Mouse (Mus musculus) hindbrain, postnatal 0 days (tissue): ENCODE data around the gene Clec2d. TPM values are rescaled to one million over a fixed set of nuclear protein-coding genes. Genes with fewer than 3 reads are reported as not detected.

Source experiments
- ATAC-seq: fragments of 200-750 bp; cut with Nextera tagmentation; 2 replicates; pipeline ENCODE4 v1.8.0; 2017; ENCODE audit warnings: mild to moderate bottlenecking, moderate TSS enrichment, moderate library complexity
- DNase-seq: peaks from one replicate; pipeline ENCODE4 v3.0.0-alpha.2; 2015; ENCODE audit warnings: low spot score
- H3K27ac ChIP-seq: fragments of 300-500 bp; sonication (generic); 2 replicates; pipeline ENCODE4 v1.5.1; 2014; ENCODE audit warnings: mild to moderate bottlenecking
- H3K27me3 ChIP-seq: fragments of 300-500 bp; sonication (generic); 2 replicates; pipeline ENCODE4 v1.6.1; 2014; ENCODE audit warnings: low read length, mixed read lengths; ENCODE audit not compliant: insufficient read depth
- H3K36me3 ChIP-seq: fragments of 300-500 bp; sonication (generic); 2 replicates; pipeline ENCODE4 v1.6.1; 2014; ENCODE audit warnings: low read length, mixed read lengths; ENCODE audit not compliant: insufficient read depth
- H3K4me1 ChIP-seq: fragments of 300-500 bp; sonication (generic); 2 replicates; pipeline ENCODE4 v1.6.1; 2014; ENCODE audit warnings: antibody characterized with exemption, low read length, mixed read lengths; ENCODE audit not compliant: insufficient read depth
- H3K4me2 ChIP-seq: fragments of 300-500 bp; sonication (generic); 2 replicates; pipeline ENCODE4 v1.6.1; 2014; ENCODE audit warnings: low read depth, mild to moderate bottlenecking, low read length, moderate library complexity, mixed read lengths
- H3K4me3 ChIP-seq: fragments of 300-500 bp; sonication (generic); 2 replicates; pipeline ENCODE4 v1.5.1; 2014; ENCODE audit warnings: low read length
- H3K9ac ChIP-seq: fragments of 300-500 bp; sonication (generic); replicated peaks from 2 replicates; pipeline ENCODE4 v1.6.1; 2014; ENCODE audit warnings: mild to moderate bottlenecking, low read length, moderate library complexity, mixed read lengths
- H3K9me3 ChIP-seq: fragments of 300-500 bp; sonication (generic); 2 replicates; pipeline ENCODE4 v1.6.1; 2016; ENCODE audit warnings: low read length, mixed read lengths
- CTCF ChIP-seq: IDR thresholded peaks from 2 replicates; pipeline ENCODE4 v1.5.1; 2016; ENCODE audit warnings: antibody characterized with exemption, control low read depth, low read depth
- WGBS: fragments of 180-500 bp; shearing (Covaris S2); extraction: QIAGEN DNeasy Blood & Tissue Kit; methylation state at CpG from one replicate; pipeline ENCODE4 v1.1.7; 2014; 5-methylcytosine and 5-hydroxymethylcytosine counted together
- polyA plus RNA-seq: library from polyadenylated mRNA; unstranded; fragments of >200 nt; fragmentation: Nextera tagmentation; extraction: Ambion mirVana; gene quantifications from 2 replicates; pipeline ENCODE4 v1.2.1, GENCODE M21; 2015
- total RNA-seq: library from RNA; depleted of rRNA; stranded (reverse); fragments of >200 nt; gene quantifications from 2 replicates; pipeline ENCODE4 v1.2.3, GENCODE M21; 2014

Gene Clec2d
- total and polyA plus RNA-seq, 2 experiments from 2014 or later: 10.5 TPM; not detected in 1

DNA sequence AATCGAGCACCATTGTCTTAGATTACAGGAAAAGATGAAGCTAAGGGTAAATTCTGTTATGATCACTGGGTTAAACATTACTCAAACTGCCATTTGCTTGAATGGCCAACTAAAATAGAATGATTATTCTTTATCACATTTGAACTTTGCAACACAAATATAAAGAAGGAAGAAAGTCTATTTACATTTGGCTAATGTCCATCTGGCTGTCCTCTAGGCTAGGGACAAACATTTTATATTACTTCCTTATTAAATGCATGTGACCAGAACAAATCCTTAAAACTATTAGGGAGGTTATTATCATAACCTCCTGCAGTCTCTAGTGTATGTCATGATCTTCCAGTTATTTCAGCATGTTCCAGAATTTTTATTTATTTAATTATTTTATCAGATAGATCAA, 33.1 kb downstream of the Clec2d start:
- H3K27ac ChIP-seq: no peak overlapping the region
- no peaks in the 10 kb centered on the region for H3K9me3 ChIP-seq
- ATAC-seq (no peak), DNase-seq (no peak)
- no peaks in the 10 kb centered on the region for H3K4me1 ChIP-seq
- 72% methylated on average over 1 of the region's 1 CpGs for WGBS
- no peak overlapping the region for H3K4me2 ChIP-seq
- no peak for TF ChIP-seq CTCF
- H3K27me3 ChIP-seq: no peaks in the 10 kb centered on the region
- H3K9ac ChIP-seq: no peak overlapping the region
- no peak overlapping the region for H3K4me3 ChIP-seq
- no peaks in the 10 kb centered on the region for H3K36me3 ChIP-seq

DNA sequence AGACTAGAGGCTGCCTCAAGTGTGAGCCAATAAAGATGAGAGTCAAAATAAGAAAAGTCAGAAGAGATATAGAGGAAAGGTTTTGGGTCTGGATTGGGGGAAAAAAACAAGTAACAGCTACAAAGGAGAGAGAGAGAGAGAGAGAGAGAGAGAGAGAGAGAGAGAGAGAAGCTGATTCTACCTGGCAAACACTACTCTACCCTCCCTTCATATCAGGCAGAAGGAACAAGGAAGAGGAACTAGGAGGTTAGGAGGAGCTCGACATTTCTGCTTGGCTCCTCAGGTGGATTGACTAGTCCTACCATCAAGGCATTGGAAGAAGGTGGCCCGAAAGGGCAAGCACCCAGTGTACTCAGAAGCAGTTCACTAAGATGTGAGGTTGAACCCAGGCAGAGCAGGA, 33.8 kb downstream of the Clec2d start:
- no peaks in the 10 kb centered on the region for H3K36me3 ChIP-seq
- no peak overlapping the region for H3K27ac ChIP-seq
- no peak overlapping the region for H3K9ac ChIP-seq
- no peaks in the 10 kb centered on the region for H3K9me3 ChIP-seq
- no peaks in the 10 kb centered on the region for H3K27me3 ChIP-seq
- DNase-seq (no peak), ATAC-seq (no peak)
- no peak overlapping the region for H3K4me2 ChIP-seq
- H3K4me3 ChIP-seq: no peak overlapping the region
- WGBS: 87% methylated on average over 2 of the region's 2 CpGs
- TF ChIP-seq CTCF: no peak
- H3K4me1 ChIP-seq: no peaks in the 10 kb centered on the region

DNA sequence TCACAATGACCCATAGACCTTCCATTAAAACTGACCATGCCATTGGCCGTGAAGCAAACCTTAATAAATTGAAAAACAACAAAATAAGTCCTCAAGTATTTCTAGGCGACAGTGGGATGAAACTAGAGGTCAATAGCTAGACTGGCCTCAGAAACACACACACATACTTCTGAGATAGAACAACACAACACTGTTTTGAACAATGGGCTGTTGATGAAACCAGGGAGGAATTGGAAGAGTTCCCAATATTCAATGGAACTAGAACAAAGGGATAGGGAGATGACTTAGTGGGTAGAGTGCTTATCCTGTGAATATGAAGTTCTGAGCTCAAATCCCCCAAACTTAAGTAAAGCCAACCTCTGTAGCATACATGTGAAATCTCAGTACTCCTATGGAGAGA, 34.6 kb downstream of the Clec2d start:
- no peaks in the 10 kb centered on the region for H3K9me3 ChIP-seq
- TF ChIP-seq CTCF: no peak
- WGBS: 74% methylated on average over 2 of the region's 2 CpGs
- ATAC-seq (no peak), DNase-seq (no peak)
- H3K27me3 ChIP-seq: no peaks in the 10 kb centered on the region
- H3K4me2 ChIP-seq: no peak overlapping the region
- H3K27ac ChIP-seq: no peak overlapping the region
- H3K9ac ChIP-seq: no peak overlapping the region
- H3K4me3 ChIP-seq: no peak overlapping the region
- no peaks in the 10 kb centered on the region for H3K36me3 ChIP-seq
- H3K4me1 ChIP-seq: no peaks in the 10 kb centered on the region

- no peak overlapping the region for H3K27ac ChIP-seq
- no peak for ATAC-seq
- WGBS: 82% methylated on average over 7 of the region's 7 CpGs
- H3K36me3 ChIP-seq: no peaks in the 10 kb centered on the region
- H3K27me3 ChIP-seq: no peaks in the 10 kb centered on the region
- no peak overlapping the region for H3K4me2 ChIP-seq
- H3K9me3 ChIP-seq: no peaks in the 10 kb centered on the region
- H3K9ac ChIP-seq: no peak overlapping the region
- DNase-seq: no peak
- TF ChIP-seq CTCF: no peak
- H3K4me1 ChIP-seq: no peaks in the 10 kb centered on the region
- no peak overlapping the region for H3K4me3 ChIP-seq
These were observed 35.6 kb downstream of the Clec2d start for GRCm38 (mm10) chr6:129215886-129216637.

- ATAC-seq: no peak
- no peaks in the 10 kb centered on the region for H3K36me3 ChIP-seq
- H3K27ac ChIP-seq: no peak overlapping the region
- H3K4me3 ChIP-seq: no peak overlapping the region
- H3K9me3 ChIP-seq: no peaks in the 10 kb centered on the region
- no peak overlapping the region for H3K9ac ChIP-seq
- H3K4me2 ChIP-seq: no peak overlapping the region
- no peaks in the 10 kb centered on the region for H3K4me1 ChIP-seq
- no peaks in the 10 kb centered on the region for H3K27me3 ChIP-seq
- whole genome bisulfite sequencing: 81% methylated on average over 3 of the region's 3 CpGs
- TF ChIP-seq CTCF: no peak
- DNase-seq: no peak
These were observed 36.4 kb downstream of the Clec2d start for GRCm38 (mm10) chr6:129216721-129217230.

DNA sequence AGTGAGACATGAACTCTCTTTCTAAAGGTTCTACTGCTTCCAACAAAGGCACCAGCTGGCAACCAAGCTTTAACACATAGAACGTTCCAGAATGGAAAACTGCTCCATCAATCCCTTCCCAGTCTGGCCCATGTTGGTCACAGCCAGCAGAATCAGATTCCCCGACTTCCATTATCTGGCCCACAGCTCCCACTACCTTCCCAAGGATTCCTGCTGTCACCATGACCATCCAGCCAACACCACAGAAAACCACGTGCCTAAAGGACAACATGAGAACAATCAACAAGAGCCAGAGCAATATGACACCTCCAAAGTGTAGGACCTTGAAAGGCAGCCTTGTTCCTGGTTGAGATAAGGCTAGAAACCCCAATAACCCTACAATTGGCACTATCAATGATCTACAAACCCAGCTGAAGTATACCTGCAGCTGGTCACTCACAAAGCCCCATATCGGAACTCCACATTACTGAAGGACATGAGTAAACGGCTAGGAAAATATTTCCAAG, 37.8 kb downstream of the Clec2d start:
- WGBS: 85% methylated on average over 5 of the region's 5 CpGs
- H3K9ac ChIP-seq: no peak overlapping the region
- TF ChIP-seq CTCF: no peak
- no peak overlapping the region for H3K4me3 ChIP-seq
- H3K4me2 ChIP-seq: no peak overlapping the region
- H3K9me3 ChIP-seq: no peaks in the 10 kb centered on the region
- ATAC-seq: no peak
- no peaks in the 10 kb centered on the region for H3K36me3 ChIP-seq
- no peak overlapping the region for H3K27ac ChIP-seq
- no peaks in the 10 kb centered on the region for H3K4me1 ChIP-seq
- no peak for DNase-seq
- no peaks in the 10 kb centered on the region for H3K27me3 ChIP-seq

GRCm38 (mm10) chr6:129219897-129220517, 39.6 kb downstream of the Clec2d start:
- Histone ChIP-seq H3K4me3 (no peak overlapping the region), H3K9ac (no peak overlapping the region), H3K9me3 (no peaks in the 10 kb centered on the region), H3K27me3 (no peaks in the 10 kb centered on the region), H3K4me1 (no peaks in the 10 kb centered on the region), H3K27ac (no peak overlapping the region), H3K4me2 (no peak overlapping the region), H3K36me3 (no peaks in the 10 kb centered on the region)
- no peak for TF ChIP-seq CTCF
- DNase-seq: no peak
- no peak for ATAC-seq
- WGBS: 87% methylated on average over 3 of the region's 3 CpGs
